In the genomic region with DNA sequence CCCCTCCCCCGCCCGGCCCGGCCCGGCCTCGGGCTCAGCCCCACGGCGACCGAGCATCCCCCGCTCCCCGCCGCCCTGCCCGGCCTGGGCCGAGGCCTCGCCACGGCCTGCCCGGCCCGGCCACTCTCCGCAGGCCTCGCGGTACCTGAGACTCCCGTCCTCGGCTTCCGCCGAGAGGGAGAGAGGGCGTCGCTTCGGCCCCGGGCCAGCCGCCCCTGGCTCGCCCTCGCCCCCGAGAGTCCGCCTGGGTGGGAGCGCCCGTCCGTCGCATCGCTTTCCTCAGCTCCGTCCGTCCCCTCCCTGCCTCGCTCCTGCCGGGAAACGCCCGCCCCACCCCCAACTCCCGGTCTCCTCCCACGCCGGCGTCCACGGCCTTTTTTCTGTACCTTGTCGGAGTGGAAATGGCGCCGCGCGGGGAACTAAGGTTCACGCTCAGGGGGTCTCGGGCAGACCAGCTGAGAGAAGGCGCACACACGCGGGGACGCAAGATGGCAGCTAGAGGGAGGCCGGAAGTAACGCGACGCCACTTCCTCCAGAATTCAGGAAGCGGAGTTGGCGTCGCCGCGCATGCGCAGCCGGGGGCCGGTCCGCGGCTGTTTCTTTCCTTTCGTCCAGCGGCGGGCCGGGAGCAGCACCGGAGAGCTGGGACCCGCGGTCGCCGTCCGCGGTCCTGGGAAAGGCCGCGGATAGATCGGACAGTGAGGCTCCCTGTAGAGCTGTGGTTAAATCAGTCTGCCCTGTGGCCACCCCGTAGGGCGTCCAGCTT, we compare ENCODE assay signal across 1 mouse cellular context.
TF ChIP-seq lines count a peak whose summit lies in the region.

A gene (minus strand): TSS at position 527 of the 766 bp plus-strand sequence.

TF ChIP-seq in MEL, 35 proteins besides CTCF, POLR2A, EP300 and RAD21 (continued from another document):
- TF ChIP-seq SMC3 (IDR thresholded peaks at IDR 0.05; ENCODE audit: low read depth, low read length) (no peak), CHD2 (IDR thresholded peaks at IDR 0.05; ENCODE audit: low read length) (no peak)
TF ChIP-seq in MEL: peak in this region for 12.
